Mouse (Mus musculus): Measurements from ENCODE around the gene Gcc2. TPM values are rescaled to one million over a fixed set of nuclear protein-coding genes. Genes with fewer than 3 reads are reported as not detected.
"Not testable (repeated sequence)": the region's sequence is repeated elsewhere in the genome, so short reads cannot be mapped to it uniquely, and the experiment has no call there.

Gene Gcc2
- total and polyA plus RNA-seq, 3 experiments, result 15.4 to 19.6 (median 19.5) TPM

GRCm38 (mm10) chr10:58336156-58336555 lies 80.9 kb downstream of the Gcc2 start:
- dilution Hi-C loops (cut with MboI; ENCODE audit: extremely low pct_ligation_motif_present, extremely low pct_unique_long_range_greater_than_20kb, low sequenced_read_pairs), result no loop called here
- no peak for TF ChIP-seq MYC (IDR thresholded peaks at IDR 0.05; ENCODE audit: low read depth, low read length)
- no peak for TF ChIP-seq NRF1 (IDR thresholded peaks at IDR 0.05; ENCODE audit: low read depth, low read length)
- TF ChIP-seq TCF12 (IDR thresholded peaks at IDR 0.05; ENCODE audit: low read depth, low read length), result no peak
- no peak for TF ChIP-seq E2F4 (IDR thresholded peaks at IDR 0.05; ENCODE audit: insufficient replicate concordance, low read depth, low read length)
- no peak for TF ChIP-seq CHD1 (IDR thresholded peaks at IDR 0.05; ENCODE audit: low read depth, low read length)
- in situ Hi-C loops (cut with MboI; ENCODE audit: low pct_ligation_motif_present, low pct_unique_long_range_greater_than_20kb, low sequenced_read_pairs), result no loop called here

GRCm38 (mm10) chr10:58337091-58337490 lies 81.8 kb downstream of the Gcc2 start:
- Histone ChIP-seq H3K4me1 (ENCODE audit: control insufficient read depth in 1 of 2, insufficient read depth in 2 of 2) (peaks cover 3 to 15% of the 10 kb centered on the region in 2 experiments; a peak in 3 of 4 replicates), H3K36me3 (replicated peaks in 1 of 2; ENCODE audit: control insufficient read depth in 1 of 2, insufficient read depth in 1 of 2, low read length in 1 of 2) (peaks cover 0 to 22% of the 10 kb centered on the region in 2 experiments)
- dilution Hi-C loops (cut with MboI; ENCODE audit: extremely low pct_ligation_motif_present, extremely low pct_unique_long_range_greater_than_20kb, low sequenced_read_pairs); H3K79me2 ChIP-seq (replicated peaks; ENCODE audit: control insufficient read depth, extremely low read depth, insufficient read depth, poor library complexity, severe bottlenecking); H3K9me3 ChIP-seq (replicated peaks; ENCODE audit: low read length); H3K9ac ChIP-seq (ENCODE audit: insufficient read depth, low read depth); in situ Hi-C loops (cut with MboI; ENCODE audit: low pct_ligation_motif_present, low pct_unique_long_range_greater_than_20kb, low sequenced_read_pairs); DNase-seq (ENCODE audit: extremely low read depth); H3K4me2 ChIP-seq (ENCODE audit: insufficient read depth, low read depth, poor library complexity, severe bottlenecking); H3K27ac ChIP-seq (ENCODE audit: insufficient read depth, low read depth); H3K27me3 ChIP-seq (replicated peaks); H3K4me3 ChIP-seq (replicated peaks in 1 of 3; ENCODE audit: low read depth in 2 of 3, low read length in 2 of 3, poor library complexity in 1 of 3): not testable (repeated sequence)

More at GRCm38 (mm10) chr10:58336156-58336555, 80.9 kb downstream of the Gcc2 start:
- Histone ChIP-seq H3K4me1 (ENCODE audit: control insufficient read depth in 1 of 2, insufficient read depth in 2 of 2) (peaks cover 1 to 9% of the 10 kb centered on the region in 2 experiments; a peak in 3 of 4 replicates), H3K36me3 (replicated peaks in 1 of 2; ENCODE audit: control insufficient read depth in 1 of 2, insufficient read depth in 1 of 2, low read length in 1 of 2) (peaks cover 0 to 22% of the 10 kb centered on the region in 2 experiments), H3K4me3 (replicated peaks in 1 of 3; ENCODE audit: low read depth in 2 of 3, low read length in 2 of 3, poor library complexity in 1 of 3) (no peak overlapping the region), H3K27me3 (replicated peaks) (no peaks in the 10 kb centered on the region), H3K9me3 (replicated peaks; ENCODE audit: low read length) (peaks cover 3% of the 10 kb centered on the region), H3K9ac (ENCODE audit: insufficient read depth, low read depth) (no peak overlapping the region), H3K4me2 (ENCODE audit: insufficient read depth, low read depth, poor library complexity, severe bottlenecking) (no peak overlapping the region), H3K79me2 (replicated peaks; ENCODE audit: control insufficient read depth, extremely low read depth, insufficient read depth, poor library complexity, severe bottlenecking) (no peaks in the 10 kb centered on the region; the same call in 1 of the 2 replicates), H3K27ac (ENCODE audit: insufficient read depth, low read depth) (no peak overlapping the region)
- no peak for DNase-seq (ENCODE audit: extremely low read depth)

- in situ Hi-C loops (cut with MboI; ENCODE audit: low pct_ligation_motif_present, low pct_unique_long_range_greater_than_20kb, low sequenced_read_pairs), result no loop called here
- H3K4me3 ChIP-seq (replicated peaks in 1 of 3; ENCODE audit: low read depth in 2 of 3, low read length in 2 of 3, poor library complexity in 1 of 3), result no peak overlapping the region
- H3K9me3 ChIP-seq (replicated peaks; ENCODE audit: low read length), result peaks cover 3% of the 10 kb centered on the region
- no peak for DNase-seq (ENCODE audit: extremely low read depth)
- H3K4me2 ChIP-seq (ENCODE audit: insufficient read depth, low read depth, poor library complexity, severe bottlenecking), result no peak overlapping the region
- dilution Hi-C loops (cut with MboI; ENCODE audit: extremely low pct_ligation_motif_present, extremely low pct_unique_long_range_greater_than_20kb, low sequenced_read_pairs), result no loop called here
- H3K27ac ChIP-seq (ENCODE audit: insufficient read depth, low read depth), result no peak overlapping the region
- TF ChIP-seq KAT2A (IDR thresholded peaks at IDR 0.05; ENCODE audit: insufficient replicate concordance, low read length) (no peak), SIN3A (IDR thresholded peaks at IDR 0.05; ENCODE audit: low read length) (no peak), IRF4 (IDR thresholded peaks at IDR 0.05; ENCODE audit: low read depth, low read length) (no peak), RAD21 (IDR thresholded peaks at IDR 0.05; ENCODE audit: low read depth, low read length) (no peak), UBTF (IDR thresholded peaks at IDR 0.05; ENCODE audit: low read depth, low read length) (no peak), ZMIZ1 (IDR thresholded peaks at IDR 0.05; ENCODE audit: low read depth, low read length) (no peak), MAFK (IDR thresholded peaks at IDR 0.05; ENCODE audit: insufficient replicate concordance, low read length) (no peak), ETS1 (conservative IDR thresholded peaks at IDR 0.05; ENCODE audit: low read depth, low read length) (no peak), CHD1 (IDR thresholded peaks at IDR 0.05; ENCODE audit: low read depth, low read length) (no peak)
- H3K79me2 ChIP-seq (replicated peaks; ENCODE audit: control insufficient read depth, extremely low read depth, insufficient read depth, poor library complexity, severe bottlenecking), result no peaks in the 10 kb centered on the region; the same call in 1 of the 2 replicates
- peaks cover 3 to 27% of the 10 kb centered on the region in 2 experiments; a peak in 3 of 4 replicates for H3K4me1 ChIP-seq (ENCODE audit: control insufficient read depth in 1 of 2, insufficient read depth in 2 of 2)
- H3K27me3 ChIP-seq (replicated peaks), result no peaks in the 10 kb centered on the region
- H3K9ac ChIP-seq (ENCODE audit: insufficient read depth, low read depth), result no peak overlapping the region
- H3K36me3 ChIP-seq (replicated peaks in 1 of 2; ENCODE audit: control insufficient read depth in 1 of 2, insufficient read depth in 1 of 2, low read length in 1 of 2), result peaks cover 0 to 17% of the 10 kb centered on the region in 2 experiments
Observed at GRCm38 (mm10) chr10:58338590-58338989, 83.3 kb downstream of the Gcc2 start.
